Mouse (Mus musculus): ENCODE measurements around the gene Fbln2. TPM values are rescaled to one million over a fixed set of nuclear protein-coding genes. Genes with fewer than 3 reads are reported as not detected.
"Not testable (repeated sequence)": the region's sequence is repeated elsewhere in the genome, so short reads cannot be mapped to it uniquely, and the experiment has no call there.

Fbln2 gene
- polyA plus RNA-seq (2014; fragmentation: Nextera tagmentation; extraction: Ambion mirVana) = 22.9 and 32.3 TPM in 2 replicates

GRCm38 (mm10) chr6:91212155-91212554 lies at the start of gene Fbln2:
Gene Fbln2 (plus strand): TSS chr6:91212455.
- H3K4me3 ChIP-seq (ENCODE audit: low read depth, low read length) = peak within 1 kb of the TSS; percentile 32
- DNase-seq; H3K36me3 ChIP-seq (ENCODE audit: insufficient read depth); ATAC-seq (ENCODE audit: insufficient read depth); H3K4me1 ChIP-seq (ENCODE audit: insufficient read depth); H3K27me3 ChIP-seq (ENCODE audit: insufficient read depth, low read length); H3K9me3 ChIP-seq (ENCODE audit: low read depth, low read length); H3K27ac ChIP-seq (ENCODE audit: low read depth): not testable (repeated sequence)
- peak within 1 kb of the TSS; percentile 56 for H3K4me2 ChIP-seq
- H3K9ac ChIP-seq = peak within 1 kb of the TSS; percentile 10; the same call in 1 of the 2 replicates

- WGBS = 64% methylated on average over 5 of the region's 5 CpGs
- Histone ChIP-seq H3K9me3 (ENCODE audit: low read depth, low read length) (no peaks in the 10 kb centered on the region), H3K27ac (ENCODE audit: low read depth) (peak overlapping the region; percentile 24; the same call in 1 of the 2 replicates), H3K4me3 (ENCODE audit: low read depth, low read length) (no peak overlapping the region), H3K4me2 (no peak overlapping the region), H3K9ac (no peak overlapping the region; the same call in 1 of the 2 replicates), H3K27me3 (ENCODE audit: insufficient read depth, low read length) (no peaks in the 10 kb centered on the region), H3K4me1 (ENCODE audit: insufficient read depth) (no peaks in the 10 kb centered on the region), H3K36me3 (ENCODE audit: insufficient read depth) (0 out of 2 replicates have a peak, but pooled peaks cover 4% of the 10 kb centered on the region)
- TF ChIP-seq CTCF (IDR thresholded peaks at IDR 0.05; ENCODE audit: low read depth) = no peak
- DNase-seq (no peak), ATAC-seq (ENCODE audit: insufficient read depth) (peak; percentile 47; the same call in 1 of the 2 replicates)
Observed at GRCm38 (mm10) chr6:91163195-91163911, 48.9 kb upstream of the Fbln2 start.

GRCm38 (mm10) chr6:91164584-91164983 lies 47.7 kb upstream of the Fbln2 start:
- no peak for ATAC-seq (ENCODE audit: insufficient read depth)
- 72% methylated on average over 2 of the region's 2 CpGs for WGBS

GRCm38 (mm10) chr6:91165210-91165609 lies 47.0 kb upstream of the Fbln2 start:
- no peak overlapping the region for H3K4me2 ChIP-seq
- no peak overlapping the region for H3K27ac ChIP-seq (ENCODE audit: low read depth)
- TF ChIP-seq CTCF (IDR thresholded peaks at IDR 0.05; ENCODE audit: low read depth) = peak; percentile 98
- H3K4me1 ChIP-seq (ENCODE audit: insufficient read depth) = no peaks in the 10 kb centered on the region
- no peaks in the 10 kb centered on the region for H3K27me3 ChIP-seq (ENCODE audit: insufficient read depth, low read length)
- H3K9ac ChIP-seq = no peak overlapping the region
- no peaks in the 10 kb centered on the region for H3K36me3 ChIP-seq (ENCODE audit: insufficient read depth)
- ATAC-seq (ENCODE audit: insufficient read depth) = peak; percentile 32; the same call in 1 of the 2 replicates
- no peak overlapping the region for H3K4me3 ChIP-seq (ENCODE audit: low read depth, low read length)
- no peaks in the 10 kb centered on the region for H3K9me3 ChIP-seq (ENCODE audit: low read depth, low read length)
- 32% methylated on average over 3 of the region's 3 CpGs for WGBS
- DNase-seq = peak; percentile 87

More at GRCm38 (mm10) chr6:91164584-91164983, 47.7 kb upstream of the Fbln2 start:
- no peaks in the 10 kb centered on the region for H3K36me3 ChIP-seq (ENCODE audit: insufficient read depth)
- no peak overlapping the region for H3K4me3 ChIP-seq (ENCODE audit: low read depth, low read length)
- H3K9ac ChIP-seq = no peak overlapping the region
- no peak for DNase-seq
- no peaks in the 10 kb centered on the region for H3K4me1 ChIP-seq (ENCODE audit: insufficient read depth)
- no peak overlapping the region for H3K27ac ChIP-seq (ENCODE audit: low read depth)
- TF ChIP-seq CTCF (IDR thresholded peaks at IDR 0.05; ENCODE audit: low read depth) = no peak
- no peaks in the 10 kb centered on the region for H3K27me3 ChIP-seq (ENCODE audit: insufficient read depth, low read length)
- H3K4me2 ChIP-seq = no peak overlapping the region
- no peaks in the 10 kb centered on the region for H3K9me3 ChIP-seq (ENCODE audit: low read depth, low read length)

- WGBS = 48% methylated on average over 3 of the region's 3 CpGs
- no peak for ATAC-seq (ENCODE audit: insufficient read depth)
- H3K36me3 ChIP-seq (ENCODE audit: insufficient read depth) = peaks cover 7% of the 10 kb centered on the region; the same call in 1 of the 2 replicates
- no peak overlapping the region for H3K9ac ChIP-seq
- DNase-seq = no peak
- no peak overlapping the region for H3K27ac ChIP-seq (ENCODE audit: low read depth)
- no peak overlapping the region for H3K4me3 ChIP-seq (ENCODE audit: low read depth, low read length)
- H3K4me1 ChIP-seq (ENCODE audit: insufficient read depth) = no peaks in the 10 kb centered on the region
- H3K4me2 ChIP-seq = no peak overlapping the region
- no peaks in the 10 kb centered on the region for H3K27me3 ChIP-seq (ENCODE audit: insufficient read depth, low read length)
- peak; percentile 50 for TF ChIP-seq CTCF (IDR thresholded peaks at IDR 0.05; ENCODE audit: low read depth)
- no peaks in the 10 kb centered on the region for H3K9me3 ChIP-seq (ENCODE audit: low read depth, low read length)
Observed at GRCm38 (mm10) chr6:91167828-91168227, 44.4 kb upstream of the Fbln2 start.

GRCm38 (mm10) chr6:91169129-91169528 lies 43.1 kb upstream of the Fbln2 start:
- TF ChIP-seq CTCF (IDR thresholded peaks at IDR 0.05; ENCODE audit: low read depth) = no peak
- DNase-seq (no peak), ATAC-seq (ENCODE audit: insufficient read depth) (no peak)
- H3K27ac ChIP-seq (ENCODE audit: low read depth) = no peak overlapping the region
- no peaks in the 10 kb centered on the region for H3K9me3 ChIP-seq (ENCODE audit: low read depth, low read length)
- H3K27me3 ChIP-seq (ENCODE audit: insufficient read depth, low read length) = no peaks in the 10 kb centered on the region
- no peak overlapping the region for H3K4me3 ChIP-seq (ENCODE audit: low read depth, low read length)
- 78% methylated on average over 8 of the region's 8 CpGs for WGBS
- H3K9ac ChIP-seq = no peak overlapping the region
- no peak overlapping the region for H3K4me2 ChIP-seq
- peaks cover 7% of the 10 kb centered on the region; the same call in 1 of the 2 replicates for H3K36me3 ChIP-seq (ENCODE audit: insufficient read depth)
- H3K4me1 ChIP-seq (ENCODE audit: insufficient read depth) = no peaks in the 10 kb centered on the region

- Histone ChIP-seq H3K9me3 (ENCODE audit: low read depth, low read length) (no peaks in the 10 kb centered on the region), H3K4me3 (ENCODE audit: low read depth, low read length) (no peak overlapping the region), H3K4me1 (ENCODE audit: insufficient read depth) (no peaks in the 10 kb centered on the region), H3K4me2 (no peak overlapping the region), H3K27ac (ENCODE audit: low read depth) (no peak overlapping the region), H3K36me3 (ENCODE audit: insufficient read depth) (peaks cover 7% of the 10 kb centered on the region; the same call in 1 of the 2 replicates), H3K9ac (no peak overlapping the region), H3K27me3 (ENCODE audit: insufficient read depth, low read length) (no peaks in the 10 kb centered on the region)
- WGBS = 61% methylated on average over 3 of the region's 3 CpGs
- ATAC-seq (ENCODE audit: insufficient read depth) (no peak), DNase-seq (no peak)
- TF ChIP-seq CTCF (IDR thresholded peaks at IDR 0.05; ENCODE audit: low read depth) = no peak
Observed at GRCm38 (mm10) chr6:91171396-91171895, 40.8 kb upstream of the Fbln2 start.

All from lung, embryonic 14.5 days (tissue).